Mouse (Mus musculus) testis, adult 2 months (tissue): ENCODE data around the gene Tmem185b.

Experiments used
- CTCF ChIP-seq: fragments of 200-500 bp; IDR thresholded peaks from 2 replicates; pipeline ENCODE4 v1.5.1; 2012; ENCODE audit warnings: low read depth, mild to moderate bottlenecking, inconsistent platforms, low read length, moderate library complexity; ENCODE audit not compliant: control insufficient read depth, insufficient read depth, insufficient replicate concordance
- POLR2A ChIP-seq: fragments of 200-500 bp; IDR thresholded peaks from 2 replicates; pipeline ENCODE4 v1.6.1; 2012; ENCODE audit warnings: low read depth, mild to moderate bottlenecking, inconsistent platforms, low read length, moderate library complexity; ENCODE audit not compliant: control insufficient read depth

DNA sequence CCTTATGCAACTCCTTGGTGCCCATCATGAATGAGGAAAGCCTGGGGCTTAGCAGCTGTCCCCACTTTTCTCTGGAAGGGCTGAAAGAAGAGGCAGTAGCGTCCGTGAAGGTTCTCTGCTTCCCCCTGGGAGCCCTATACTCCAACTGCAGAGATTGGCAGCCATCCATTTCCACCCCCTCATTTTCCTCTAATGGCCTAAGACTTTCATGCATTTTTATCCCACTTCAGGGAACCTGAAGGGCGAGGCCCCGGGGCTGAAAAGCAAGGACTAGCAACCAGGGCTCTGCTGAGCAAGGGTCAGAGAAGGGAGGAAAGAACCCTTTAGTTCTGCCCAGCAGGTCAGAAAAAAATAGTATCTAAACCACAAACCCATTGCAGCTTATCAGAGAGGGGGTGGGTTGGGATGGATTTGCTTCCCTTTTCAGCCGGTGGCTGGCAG, 936 bp upstream of the Tmem185b start:
- TF ChIP-seq CTCF (no peak), POLR2A (no peak)
